Mouse (Mus musculus) telencephalon, adult 2 months (tissue): ENCODE measurements around the gene Mdga1.

Source experiments
- DNase-seq: peaks from one replicate; pipeline ENCODE4 v3.0.0-alpha.2; 2011; ENCODE audit warnings: low read depth, low spot score

Mdga1 gene

DNA sequence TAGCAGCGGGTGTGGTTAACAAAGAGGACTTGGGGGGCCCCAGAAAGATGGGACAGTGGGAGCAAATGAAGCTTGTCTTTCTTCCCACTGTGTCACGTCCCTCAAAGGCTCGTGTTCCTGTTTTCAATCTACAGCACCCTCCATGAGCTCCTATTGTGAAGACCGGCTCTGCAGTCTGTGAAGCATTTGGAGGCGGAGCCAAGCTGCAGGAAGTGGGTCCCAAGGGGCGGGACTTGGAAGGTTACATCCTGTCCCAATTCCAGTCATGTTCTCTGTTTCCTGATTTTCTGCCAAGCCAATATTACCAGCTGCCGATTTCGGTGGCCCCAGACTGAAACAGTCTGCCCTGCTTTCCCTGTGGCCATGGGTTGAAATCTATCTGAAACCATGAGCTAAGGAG is 11.7 kb upstream of the Mdga1 start:
- DNase-seq = no peak

DNA sequence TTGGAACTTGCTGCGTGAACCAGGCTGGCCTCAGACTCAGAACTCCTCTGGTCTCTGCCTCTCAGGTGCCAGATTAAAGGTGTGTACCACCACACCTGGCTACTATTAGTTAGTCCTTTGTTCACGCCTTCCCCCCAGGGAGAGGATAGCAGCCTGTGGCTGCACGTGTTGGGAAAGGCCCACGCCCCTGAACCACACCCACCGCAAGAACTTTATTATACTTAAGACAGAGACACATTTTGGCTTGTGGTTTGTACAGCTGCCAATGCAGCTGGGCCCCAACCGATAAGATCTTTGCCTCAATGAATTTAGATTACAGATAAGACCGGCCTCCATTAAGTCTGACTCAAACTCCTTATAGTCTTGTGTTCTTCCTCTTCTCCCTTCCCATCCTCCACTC is 10.0 kb upstream of the Mdga1 start:
- DNase-seq = no peak

GRCm38 (mm10) chr17:29979020-29979419 is 9.1 kb upstream of the Mdga1 start:
- no peak for DNase-seq

DNA sequence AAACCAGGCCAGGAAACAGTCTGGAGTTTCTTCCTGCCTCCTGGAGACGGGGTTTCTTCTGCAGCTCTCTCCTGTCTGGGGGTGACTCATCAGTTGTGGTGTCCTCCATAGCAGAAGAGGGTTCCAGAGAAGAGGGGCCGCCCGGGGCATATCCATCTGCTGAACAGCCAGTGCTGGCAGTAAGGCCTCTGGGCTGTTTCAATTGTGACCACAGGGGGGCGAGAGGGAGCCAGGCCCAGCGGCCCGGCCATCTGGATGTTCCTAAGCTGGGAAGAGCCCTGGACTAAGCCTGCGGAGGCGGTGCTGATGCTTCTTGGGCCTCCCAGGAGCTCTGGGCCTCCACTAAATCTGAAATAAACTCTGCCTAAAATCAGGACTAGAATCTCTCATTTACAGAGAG is 5.8 kb upstream of the Mdga1 start:
- DNase-seq = peak; percentile 62

- no peak for DNase-seq
Observed at GRCm38 (mm10) chr17:29973226-29973625, 3.3 kb upstream of the Mdga1 start.

GRCm38 (mm10) chr17:29971761-29972432 is 2.0 kb upstream of the Mdga1 start:
- no peak for DNase-seq

DNA sequence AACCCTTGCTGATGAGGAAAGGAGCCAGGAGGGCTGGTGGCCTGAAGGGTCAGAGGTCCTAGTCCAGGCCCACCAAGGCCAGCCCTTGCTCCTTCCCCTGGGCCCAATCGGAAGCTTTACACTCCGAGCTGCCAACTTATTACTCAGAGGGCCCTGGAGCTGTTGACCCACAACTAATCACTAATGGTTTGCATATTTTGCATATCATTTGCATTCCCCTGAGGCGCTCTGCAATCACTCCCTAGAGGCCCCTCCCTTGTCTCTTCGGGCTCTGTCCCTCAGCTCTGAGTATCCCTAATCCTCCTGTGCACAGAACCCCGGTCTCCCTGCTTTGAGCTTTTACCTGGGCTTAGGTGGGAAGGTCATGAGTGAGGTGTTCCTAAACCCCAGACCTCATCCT is 4.4 kb downstream of the Mdga1 start:
- DNase-seq = no peak

GRCm38 (mm10) chr17:29963730-29964259 is 6.1 kb downstream of the Mdga1 start:
- no peak for DNase-seq

- DNase-seq = no peak
Observed at GRCm38 (mm10) chr17:29955880-29956279, 14.0 kb downstream of the Mdga1 start.

DNA sequence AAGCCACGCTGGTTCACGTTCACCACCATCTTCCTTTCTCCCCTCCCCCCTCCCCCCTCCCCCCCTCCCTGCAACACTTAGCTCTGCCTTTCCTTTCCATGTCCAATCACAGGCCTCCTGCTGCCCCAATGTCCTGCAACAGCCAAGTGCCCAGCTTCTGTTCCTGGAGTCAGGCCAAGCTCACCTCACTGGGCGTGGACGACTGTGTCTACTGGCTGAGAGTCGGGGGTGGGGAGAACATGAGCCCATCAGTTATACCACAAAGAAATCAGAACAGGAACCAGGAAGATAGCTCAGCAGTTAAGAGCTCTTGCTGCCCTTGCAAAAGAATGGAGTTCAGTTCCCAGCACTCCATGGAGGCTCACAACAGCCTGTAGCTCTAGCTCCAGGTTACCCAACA is 15.6 kb downstream of the Mdga1 start:
- no peak for DNase-seq

DNA sequence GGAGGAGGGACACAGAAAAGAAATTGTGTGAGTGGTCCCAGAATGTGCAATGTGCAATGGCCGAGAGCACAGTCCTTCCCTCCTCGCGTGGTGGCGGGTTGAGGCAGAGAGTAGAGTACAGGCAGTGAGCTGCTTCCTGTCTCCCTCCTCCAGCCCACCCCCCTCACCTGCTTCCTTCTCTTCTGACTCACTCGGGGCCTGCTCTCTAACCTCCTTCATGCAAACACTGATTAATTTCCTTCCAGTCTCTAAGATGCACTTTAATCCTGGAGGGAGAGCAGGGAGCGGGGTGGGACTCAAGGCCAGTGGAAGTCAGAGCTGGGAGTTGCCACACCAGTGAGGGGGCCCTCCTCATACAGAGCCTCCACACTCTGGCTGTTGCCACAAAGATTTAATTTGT is 18.8 kb downstream of the Mdga1 start:
- DNase-seq = no peak

DNA sequence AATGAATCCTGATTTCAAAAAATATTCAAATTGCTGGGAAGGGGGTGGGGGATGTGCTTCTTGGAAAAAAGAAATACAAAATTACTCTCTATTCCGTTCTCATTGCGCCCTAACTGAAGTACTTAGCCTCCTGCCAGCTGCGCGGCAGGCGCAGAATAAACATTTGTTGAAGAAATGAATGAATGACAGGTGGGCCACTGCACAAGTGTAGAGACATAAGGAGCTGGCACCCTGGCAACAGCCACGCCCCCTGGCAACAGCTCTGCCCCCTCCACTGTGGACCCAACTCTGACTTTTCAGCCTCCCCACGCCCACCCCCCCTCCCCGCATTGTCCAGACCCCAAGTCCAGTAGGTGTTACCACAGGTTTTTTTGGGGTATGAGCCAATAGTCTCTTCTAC is 19.3 kb downstream of the Mdga1 start:
- DNase-seq = no peak

DNA sequence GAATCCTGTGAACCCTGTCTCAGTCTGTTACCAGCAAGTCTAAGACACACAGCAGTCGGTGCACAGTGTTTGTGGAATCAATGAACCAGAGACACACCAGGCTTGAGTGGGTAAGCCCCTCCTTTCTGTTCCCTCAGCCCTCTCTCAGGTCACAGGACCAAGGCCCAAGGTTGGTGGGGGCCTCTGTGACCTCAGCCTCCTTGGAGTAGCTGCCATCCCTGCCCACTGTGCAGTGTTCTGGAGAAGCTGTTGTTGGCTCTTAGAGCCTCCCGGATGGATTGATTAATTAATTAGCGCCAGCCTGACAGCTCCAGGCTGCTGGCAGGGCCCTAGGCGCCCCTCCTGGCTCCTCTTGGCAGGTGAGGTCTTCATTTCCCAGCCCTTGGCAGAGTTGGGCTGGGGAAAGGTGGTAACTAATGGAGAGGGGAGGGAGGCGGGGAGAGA is 22.6 kb downstream of the Mdga1 start:
- no peak for DNase-seq

DNA sequence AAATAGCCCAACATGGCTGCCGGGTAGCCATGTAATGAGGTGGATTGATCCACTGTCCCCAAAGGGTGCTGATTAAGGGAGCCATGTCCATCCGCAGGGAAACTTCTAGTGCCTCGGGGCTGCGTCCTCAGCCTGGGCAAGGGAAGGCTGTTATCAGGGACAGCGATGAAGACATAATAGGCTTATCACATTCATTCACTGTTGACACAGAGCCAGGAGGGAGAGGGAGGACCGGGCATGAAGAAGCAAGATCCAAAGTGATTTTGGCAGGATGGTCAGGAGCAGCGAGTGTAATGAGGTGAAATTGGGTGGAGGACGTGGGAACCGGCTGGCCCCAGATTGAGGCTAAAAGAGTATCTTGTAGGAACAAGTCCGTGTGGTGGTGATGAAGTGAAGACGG is 25.5 kb downstream of the Mdga1 start:
- DNase-seq = no peak

GRCm38 (mm10) chr17:29939011-29939410 is 30.9 kb downstream of the Mdga1 start:
- DNase-seq = no peak

DNA sequence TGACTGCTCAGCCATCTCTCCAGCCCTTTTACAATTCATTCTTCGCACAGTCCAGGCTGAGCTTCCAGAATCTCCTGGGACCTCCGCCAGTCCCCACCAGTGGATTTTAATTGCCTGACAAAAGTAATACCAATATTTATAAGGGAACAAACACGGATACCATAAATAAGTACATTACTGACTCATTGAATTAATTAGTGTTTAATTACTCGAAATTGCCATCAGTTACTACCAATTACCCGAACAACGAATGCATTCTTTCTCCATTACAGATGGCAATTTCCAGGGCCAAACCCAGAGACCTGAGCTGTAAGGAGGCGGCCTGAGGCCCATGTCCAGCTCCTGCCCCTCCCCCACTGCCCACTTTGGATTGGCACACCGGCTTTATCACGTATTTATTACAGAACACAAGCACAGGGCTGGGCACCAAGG is 32.5 kb downstream of the Mdga1 start:
- no peak for DNase-seq

GRCm38 (mm10) chr17:29934133-29934851 is 35.6 kb downstream of the Mdga1 start:
- DNase-seq = no peak

DNA sequence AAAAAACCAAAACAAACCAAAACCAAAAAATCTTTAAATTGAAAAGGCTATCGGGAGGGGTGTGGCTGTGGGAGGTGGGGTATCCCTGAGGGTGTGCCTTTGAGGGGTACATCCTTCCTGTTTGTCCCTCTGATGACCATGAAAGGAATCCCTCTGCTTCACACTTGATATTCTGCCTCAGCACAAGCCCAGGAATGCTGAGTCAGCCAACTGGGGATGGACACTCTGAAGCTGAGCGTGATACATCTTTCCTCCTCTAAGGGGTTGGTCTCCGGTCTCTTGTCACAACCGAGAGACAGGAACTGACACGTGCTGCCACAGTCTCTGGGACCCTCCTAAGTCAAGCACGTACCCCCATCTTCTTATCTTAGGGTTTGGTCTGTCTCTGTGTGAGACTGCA is 37.1 kb downstream of the Mdga1 start:
- DNase-seq = no peak

GRCm38 (mm10) chr17:29931224-29931945 is 38.5 kb downstream of the Mdga1 start:
- no peak for DNase-seq

- DNase-seq = peak; percentile 24
Observed at GRCm38 (mm10) chr17:29928751-29929237, 41.1 kb downstream of the Mdga1 start.

GRCm38 (mm10) chr17:29925608-29926606 is 44.0 kb downstream of the Mdga1 start:
- peak; percentile 21 for DNase-seq
